In genomic region chr1:43413298-43413697, GRCm38 (mm10) we compare ENCODE assay signal across 14 mouse cellular contexts. TPM values are rescaled to one million over a fixed set of nuclear protein-coding genes. Genes with fewer than 3 reads are reported as not detected.
DNase-seq lines count a peak whose midpoint lies in the region; ATAC-seq and TF ChIP-seq lines count a peak whose summit lies in the region.
"Had no signal": no experiment of that assay in that cellular context is flagged by ENCODE, and none has a peak within 500 bp of the region (broad histone marks: within the 10 kb centered on the region; RNA-seq: fewer than 3 reads in every experiment).

No protein-coding gene starts in this region.

- peaks cover 6% of the 10 kb centered on the region for H3K4me1 ChIP-seq in lung, embryonic 14.5 days (ENCODE audit: insufficient read depth)
- peaks cover 19% of the 10 kb centered on the region for H3K4me1 ChIP-seq in liver, postnatal 0 days (ENCODE audit: insufficient read depth)
- H3K4me1 ChIP-seq: hindbrain, embryonic 10.5 days; midbrain, embryonic 10.5 days had no signal

- no peak overlapping the region for H3K4me2 ChIP-seq in lung, embryonic 14.5 days
- H3K4me2 ChIP-seq in liver, postnatal 0 days (ENCODE audit: low read depth, low read length), result no peak overlapping the region

- no peaks in the 10 kb centered on the region for H3K9me3 ChIP-seq in lung, embryonic 14.5 days (ENCODE audit: low read depth, low read length)
- H3K9me3 ChIP-seq in liver, postnatal 0 days (ENCODE audit: low read length), result no peaks in the 10 kb centered on the region
- H3K9me3 ChIP-seq: hindbrain, embryonic 10.5 days; midbrain, embryonic 10.5 days had no signal

- no peak for TF ChIP-seq CTCF in lung, embryonic 14.5 days (IDR thresholded peaks at IDR 0.05; ENCODE audit: low read depth)
- TF ChIP-seq CTCF in liver, postnatal 0 days (IDR thresholded peaks at IDR 0.05; ENCODE audit: low read depth), result no peak

- H3K27me3 ChIP-seq in lung, embryonic 14.5 days (ENCODE audit: insufficient read depth, low read length), result no peaks in the 10 kb centered on the region
- H3K27me3 ChIP-seq in liver, postnatal 0 days (ENCODE audit: insufficient read depth, low read length), result no peaks in the 10 kb centered on the region

- no peak overlapping the region for H3K9ac ChIP-seq in lung, embryonic 14.5 days
- no peak overlapping the region for H3K9ac ChIP-seq in liver, postnatal 0 days (replicated peaks)

- peak overlapping the region; percentile 24; the same call in 1 of the 2 replicates for H3K27ac ChIP-seq in lung, embryonic 14.5 days (ENCODE audit: low read depth)
- H3K27ac ChIP-seq in liver, postnatal 0 days (ENCODE audit: low read depth), result 0 out of 2 replicates have a peak overlapping the region, but pooled peaks have one; percentile 19
- H3K27ac ChIP-seq: hindbrain, embryonic 10.5 days; left cerebral cortex, adult 2 months; midbrain, embryonic 10.5 days had no signal

- H3K36me3 ChIP-seq in lung, embryonic 14.5 days (ENCODE audit: insufficient read depth), result no peaks in the 10 kb centered on the region
- H3K36me3 ChIP-seq in liver, postnatal 0 days (replicated peaks; ENCODE audit: insufficient read depth, low read length), result no peaks in the 10 kb centered on the region
- H3K36me3 ChIP-seq: hindbrain, embryonic 10.5 days; midbrain, embryonic 10.5 days had no signal

- DNase-seq in lung, embryonic 14.5 days, result peak; percentile 43
- no peak for DNase-seq in lung, postnatal 14 days
- peak; percentile 21 for DNase-seq in c-Kit-negative CD71-positive TER-119-positive erythroid progenitor cells, embryonic 14.5 days (ENCODE audit: low read depth, low spot score)
- peak; percentile 31 to 32 for DNase-seq in heart, postnatal 10 days
- DNase-seq in liver, postnatal 0 days, result no peak
- no peak for DNase-seq in ovary, postnatal 36 days (ENCODE audit: low spot score)
- no peak for DNase-seq in embryo, embryonic 11 days
- DNase-seq: cerebellum, adult 2 months; kidney, adult 11 months; right cerebral cortex, adult 18-20 months had no signal

- TF ChIP-seq EP300 in liver, postnatal 0 days (IDR thresholded peaks at IDR 0.05; ENCODE audit: low read depth), result no peak; the same call in 1 of the 2 replicates

- WGBS in lung, embryonic 14.5 days, result 57% methylated on average over 3 of the region's 3 CpGs
- 45% methylated on average over 3 of the region's 3 CpGs for WGBS in liver, postnatal 0 days (ENCODE audit: insufficient replicate concordance)

- intact Hi-C loops in heart, postnatal 10 days (cut with DNase I), result loop anchor here (5.0 kb wide), 3 partner anchors 51 to 111 kb away; no protein-coding TSS in a partner anchor

- no peak overlapping the region for H3K4me3 ChIP-seq in lung, embryonic 14.5 days (ENCODE audit: low read depth, low read length)
- H3K4me3 ChIP-seq in liver, postnatal 0 days (ENCODE audit: low read depth, low read length), result no peak overlapping the region
- H3K4me3 ChIP-seq: hindbrain, embryonic 10.5 days; left cerebral cortex, adult 2 months; midbrain, embryonic 10.5 days had no signal

- peak; percentile 44; the same call in 1 of the 2 replicates for ATAC-seq in lung, embryonic 14.5 days (ENCODE audit: insufficient read depth)
- ATAC-seq in liver, postnatal 0 days, result peak; percentile 30
- ATAC-seq: forebrain, embryonic 14.5 days had no signal

RNA-seq across cellular contexts. Expression of gene Nck2, which starts 31.1 kb away (rescaled TPM):
- 52.4 and 59.1 TPM in 2 replicates for polyA plus RNA-seq in lung, embryonic 14.5 days (2014; fragmentation: Nextera tagmentation; extraction: Ambion mirVana)
- 10 to 100 TPM; 30.2 to 33.8 TPM for total RNA-seq in heart, postnatal 10 days (2021)
- polyA plus RNA-seq in liver, postnatal 0 days (2015; fragmentation: Nextera tagmentation; extraction: Ambion mirVana), result 5.4 and 6.0 TPM in 2 replicates

Comparison
In these comparisons a context has a peak if more than half of its experiments do, and no peak if none do; other contexts are left out.
1. DNase-seq: peak in lung, embryonic 14.5 days (single experiment), c-Kit-negative CD71-positive TER-119-positive erythroid progenitor cells, embryonic 14.5 days (single experiment) and heart, postnatal 10 days (2 of 2); none in lung, postnatal 14 days (single experiment), liver, postnatal 0 days (single experiment), ovary, postnatal 36 days (single experiment) and embryo, embryonic 11 days (single experiment).